Mouse (Mus musculus): ENCODE results near the gene Gpr82.

The Gpr82 gene

GRCm38 (mm10) chrX:13700681-13701080 lies 39.5 kb downstream of the Gpr82 start:
- no peak for DNase-seq (ENCODE audit: low spot score)

GRCm38 (mm10) chrX:13705051-13705450 lies 43.9 kb downstream of the Gpr82 start:
- DNase-seq (ENCODE audit: low spot score): no peak

GRCm38 (mm10) chrX:13710174-13710573 lies 49.0 kb downstream of the Gpr82 start:
- DNase-seq (ENCODE audit: low spot score): no peak

All from spleen, adult 12 weeks (tissue).